Mouse (Mus musculus) forebrain, embryonic 15.5 days (tissue): Measurements from ENCODE around the gene Pigc. TPM values are rescaled to one million over a fixed set of nuclear protein-coding genes. Genes with fewer than 3 reads are reported as not detected.
A peak's percentile ranks its signal among the peaks of the same experiment; 100 is the strongest.

Experiments
- ATAC-seq: fragments of 200-750 bp; cut with Nextera tagmentation; replicated peaks from 2 replicates; pipeline ENCODE4 v1.8.0; 2017; ENCODE audit warnings: mild to moderate bottlenecking, moderate TSS enrichment, moderate library complexity
- H3K27ac ChIP-seq: fragments of 300-500 bp; sonication (generic); replicated peaks from 2 replicates; pipeline ENCODE4 v1.5.1; 2015; ENCODE audit warnings: mild to moderate bottlenecking, inconsistent platforms
- H3K27me3 ChIP-seq: fragments of 300-500 bp; sonication (generic); 2 replicates; pipeline ENCODE4 v1.6.1; 2015; ENCODE audit warnings: inconsistent platforms
- H3K36me3 ChIP-seq: fragments of 300-500 bp; sonication (generic); 2 replicates; pipeline ENCODE4 v1.6.1; 2015; ENCODE audit warnings: mild to moderate bottlenecking, inconsistent platforms
- H3K4me1 ChIP-seq: fragments of 300-500 bp; sonication (generic); 2 replicates; pipeline ENCODE4 v1.6.1; 2015; ENCODE audit warnings: inconsistent platforms
- H3K4me2 ChIP-seq: fragments of 300-500 bp; sonication (generic); replicated peaks from 2 replicates; pipeline ENCODE4 v1.6.1; 2015; ENCODE audit warnings: mild to moderate bottlenecking, inconsistent platforms
- H3K4me3 ChIP-seq: fragments of 300-500 bp; sonication (generic); 2 replicates; pipeline ENCODE4 v1.5.1; 2015; ENCODE audit warnings: mild to moderate bottlenecking, inconsistent platforms
- H3K9ac ChIP-seq: fragments of 300-500 bp; sonication (generic); replicated peaks from 2 replicates; pipeline ENCODE4 v1.6.1; 2015; ENCODE audit warnings: mild to moderate bottlenecking, inconsistent platforms
- H3K9me3 ChIP-seq: fragments of 300-500 bp; sonication (generic); 2 replicates; pipeline ENCODE4 v1.6.1; 2016; ENCODE audit warnings: inconsistent platforms
- WGBS: fragments of 180-500 bp; shearing (Covaris S2); methylation state at CpG from one replicate; pipeline ENCODE4 v1.1.7; 2015; ENCODE audit warnings: mixed read lengths; 5-methylcytosine and 5-hydroxymethylcytosine counted together
- polyA plus RNA-seq: library from polyadenylated mRNA; unstranded; fragments of >200 nt; fragmentation: Nextera tagmentation; extraction: Ambion mirVana; gene quantifications from 2 replicates; pipeline ENCODE4 v1.2.1, GENCODE M21; 2015

The Pigc gene
- polyA plus RNA-seq, 1 experiment from 2014 or later: 32.7 TPM

DNA sequence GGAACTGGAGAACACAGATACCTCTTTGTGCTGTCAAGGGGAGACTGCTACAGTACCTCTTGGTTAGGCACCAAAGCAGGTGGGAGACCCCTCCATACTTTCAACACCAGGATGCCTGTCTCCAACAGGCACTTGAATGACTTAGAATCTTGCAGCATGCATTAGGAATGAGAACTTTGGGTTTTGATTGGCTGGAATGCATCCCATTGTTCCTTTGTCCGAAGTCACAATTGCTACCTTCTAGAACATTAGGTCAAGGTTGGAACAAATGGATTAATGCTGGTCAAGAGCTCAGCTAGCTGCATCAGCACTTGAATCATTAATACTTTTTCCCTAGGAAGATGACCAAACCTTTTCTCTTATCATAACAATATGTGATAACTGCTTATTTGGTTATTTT is 10.6 kb downstream of the Pigc start, which contains the start of gene 4930558K02Rik:
4930558K02Rik (minus strand) TSS at position 101 of the 400 bp plus-strand sequence.
- H3K27ac ChIP-seq: no peak within 1 kb of the TSS
- no peak within 1 kb of the TSS for H3K4me3 ChIP-seq
- peaks cover 3% of the 10 kb centered on the region; the same call in 1 of the 2 replicates for H3K4me1 ChIP-seq
- no peaks in the 10 kb centered on the region for H3K27me3 ChIP-seq
- H3K4me2 ChIP-seq: no peak within 1 kb of the TSS
- H3K36me3 ChIP-seq: no peaks in the 10 kb centered on the region
- no peak for ATAC-seq
- H3K9ac ChIP-seq: no peak within 1 kb of the TSS
- no peaks in the 10 kb centered on the region for H3K9me3 ChIP-seq
- 75% methylated on average over 1 of the region's 1 CpGs for WGBS

DNA sequence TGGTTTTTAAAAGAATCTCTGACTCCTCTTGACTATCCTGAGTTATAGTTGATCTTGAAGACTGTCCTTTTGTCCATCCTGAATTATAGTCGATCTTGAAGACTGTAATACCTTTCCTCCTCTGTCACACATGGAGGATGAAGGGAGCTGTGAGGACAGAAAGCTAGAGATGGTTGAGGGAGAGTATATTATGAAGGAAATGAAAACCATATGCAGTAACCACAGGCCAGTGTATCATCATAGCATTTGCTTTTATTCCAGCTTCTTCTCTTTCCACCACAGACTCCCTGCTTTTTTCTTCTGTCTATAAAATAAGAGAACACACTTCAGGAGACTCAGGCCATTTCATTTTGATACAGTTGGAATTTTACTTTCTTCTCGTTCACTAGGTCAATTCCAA is 11.1 kb downstream of the Pigc start:
- no peak for ATAC-seq
- H3K4me2 ChIP-seq: no peak overlapping the region
- 83% methylated on average over 2 of the region's 2 CpGs for WGBS
- no peak overlapping the region for H3K9ac ChIP-seq
- no peak overlapping the region for H3K4me3 ChIP-seq
- H3K27ac ChIP-seq: no peak overlapping the region
- H3K27me3 ChIP-seq: no peaks in the 10 kb centered on the region
- peaks cover 3% of the 10 kb centered on the region; the same call in 1 of the 2 replicates for H3K4me1 ChIP-seq
- H3K36me3 ChIP-seq: no peaks in the 10 kb centered on the region
- H3K9me3 ChIP-seq: no peaks in the 10 kb centered on the region

DNA sequence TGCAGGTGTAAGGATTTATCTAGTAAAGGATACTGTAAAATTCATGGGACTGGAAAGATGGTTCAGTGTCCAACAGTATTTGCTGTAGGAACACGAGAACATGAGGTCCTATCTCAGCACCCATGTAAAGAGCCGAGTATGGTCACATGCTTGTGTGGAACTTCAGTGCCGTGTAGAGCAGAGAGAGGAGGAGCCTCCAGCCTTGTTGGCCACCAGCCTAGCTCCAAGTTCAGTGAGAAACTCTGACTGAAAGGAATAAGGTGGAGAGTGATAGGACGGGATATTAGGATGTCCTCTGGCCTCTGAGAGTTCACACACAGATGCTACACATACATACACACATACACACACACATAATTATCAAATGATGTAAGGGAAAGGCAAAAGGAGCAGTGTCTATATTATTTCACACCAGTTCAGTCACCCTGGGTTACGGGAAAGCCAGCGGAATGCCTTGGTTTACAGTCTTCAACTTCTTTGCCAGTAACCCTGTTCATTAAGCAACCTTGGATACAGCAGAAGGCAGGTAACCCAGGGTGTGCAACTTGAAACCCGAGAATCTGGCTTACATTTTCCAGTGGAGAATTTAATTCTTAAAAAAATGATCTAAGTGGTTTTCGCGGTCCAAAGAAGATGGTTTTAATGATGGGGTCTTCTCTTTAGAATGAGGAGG is 11.8 kb downstream of the Pigc start:
- H3K4me1 ChIP-seq: peaks cover 3% of the 10 kb centered on the region; the same call in 1 of the 2 replicates
- H3K27ac ChIP-seq: no peak overlapping the region
- WGBS: 84% methylated on average over 9 of the region's 9 CpGs
- no peak overlapping the region for H3K4me2 ChIP-seq
- no peak overlapping the region for H3K4me3 ChIP-seq
- no peaks in the 10 kb centered on the region for H3K9me3 ChIP-seq
- H3K9ac ChIP-seq: no peak overlapping the region
- ATAC-seq: no peak
- no peaks in the 10 kb centered on the region for H3K27me3 ChIP-seq
- no peaks in the 10 kb centered on the region for H3K36me3 ChIP-seq

DNA sequence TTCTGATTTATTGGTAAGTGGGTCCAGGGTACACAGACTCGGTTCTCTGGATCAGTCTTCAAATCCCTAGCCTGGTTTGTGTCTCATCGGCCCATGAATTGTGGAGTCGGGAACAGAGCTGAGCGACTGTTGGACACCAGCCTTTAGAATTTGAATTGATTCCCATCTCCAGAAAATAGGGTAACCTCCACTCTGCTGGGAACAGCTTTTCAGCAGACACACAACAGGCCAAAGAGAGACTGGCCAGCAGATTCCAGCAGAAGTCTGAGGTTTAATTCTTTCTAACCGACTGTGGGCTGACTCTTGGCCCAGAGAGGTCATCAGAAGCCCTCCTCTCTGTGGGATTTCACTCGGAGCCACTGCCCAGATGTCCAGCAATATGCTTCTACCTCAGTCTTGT is 14.5 kb downstream of the Pigc start:
- 71% methylated on average over 6 of the region's 6 CpGs for WGBS

DNA sequence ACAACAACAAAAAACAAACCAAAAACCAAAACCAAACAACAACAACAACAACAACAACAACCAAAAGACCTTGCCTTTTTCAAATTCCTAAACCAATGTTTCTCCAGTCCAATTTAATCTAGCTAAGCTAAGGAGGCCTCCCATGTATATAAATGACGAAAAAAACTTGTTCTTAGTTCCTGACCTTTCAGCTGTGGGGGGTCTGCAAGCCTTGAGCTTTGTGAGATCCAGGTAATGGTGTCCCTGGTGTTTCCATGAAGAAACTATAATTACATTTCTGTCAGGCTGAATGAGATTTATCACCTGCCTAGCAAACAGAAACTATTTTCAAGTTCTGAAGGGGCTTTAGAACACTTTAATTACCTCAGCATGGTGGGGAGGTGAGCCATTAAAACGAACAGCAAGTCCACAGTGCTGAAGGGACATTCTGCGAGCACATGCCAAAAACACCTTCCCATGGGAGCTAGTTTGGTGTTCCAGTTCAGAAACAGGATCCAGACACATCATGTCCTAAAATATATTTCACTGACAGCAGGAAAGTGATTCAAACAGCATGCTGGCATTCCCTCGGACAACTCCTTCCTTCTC is 15.1 kb downstream of the Pigc start:
- Histone ChIP-seq H3K4me2 (no peak overlapping the region), H3K27ac (no peak overlapping the region), H3K4me3 (no peak overlapping the region), H3K27me3 (no peaks in the 10 kb centered on the region), H3K9me3 (no peaks in the 10 kb centered on the region), H3K4me1 (no peaks in the 10 kb centered on the region), H3K9ac (no peak overlapping the region), H3K36me3 (no peaks in the 10 kb centered on the region)
- ATAC-seq: no peak
- 29% methylated on average over 4 of the region's 4 CpGs for WGBS

More for the DNA sequence above, 14.5 kb downstream of the Pigc start:
- ATAC-seq: no peak
- Histone ChIP-seq H3K36me3 (no peaks in the 10 kb centered on the region), H3K4me2 (no peak overlapping the region), H3K27ac (no peak overlapping the region), H3K9ac (no peak overlapping the region), H3K9me3 (no peaks in the 10 kb centered on the region), H3K4me1 (no peaks in the 10 kb centered on the region), H3K4me3 (no peak overlapping the region), H3K27me3 (no peaks in the 10 kb centered on the region)

DNA sequence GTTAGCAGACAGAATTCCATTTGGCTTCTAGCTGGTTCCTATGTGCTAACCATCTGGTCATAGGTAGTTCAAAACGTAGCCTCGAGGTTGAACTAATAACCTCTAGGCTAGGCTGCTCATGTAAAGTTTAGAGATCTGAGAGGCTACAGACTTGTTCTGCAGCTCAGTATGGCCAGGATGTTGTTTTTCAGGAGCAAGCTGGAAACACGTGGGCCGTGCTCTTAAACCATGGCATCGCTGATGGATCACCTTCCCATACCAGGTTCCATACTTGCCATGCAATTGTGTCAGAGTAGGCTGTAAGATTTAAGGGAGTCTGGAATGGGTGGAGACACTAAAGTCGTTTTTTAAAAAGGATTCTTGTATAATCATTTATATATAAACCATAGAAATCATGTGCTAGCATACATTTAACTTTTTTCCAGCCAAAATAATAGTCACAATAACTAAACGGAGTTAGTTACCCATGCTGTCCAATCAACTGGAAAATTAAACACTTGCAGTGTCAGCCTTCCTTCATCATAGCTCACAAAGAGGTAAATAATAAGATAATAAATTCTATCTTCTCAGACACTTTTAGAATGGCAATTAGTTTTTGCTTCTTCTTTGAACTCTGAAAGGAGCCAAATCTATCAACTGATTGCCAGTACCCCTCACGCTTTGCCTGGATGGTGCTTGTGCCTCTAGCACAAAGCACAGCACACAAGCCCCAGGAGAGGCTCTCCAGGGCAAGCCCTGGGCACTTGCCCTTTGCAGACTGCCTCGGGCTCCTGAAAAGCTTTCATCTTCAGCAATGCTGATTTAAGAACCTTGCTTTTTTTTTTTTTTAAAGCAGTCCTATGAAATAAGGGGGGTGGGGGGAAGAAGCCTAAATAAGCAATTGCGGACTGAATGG is 21.9 kb downstream of the Pigc start:
- H3K36me3 ChIP-seq: no peaks in the 10 kb centered on the region
- no peak overlapping the region for H3K27ac ChIP-seq
- ATAC-seq: no peak
- no peaks in the 10 kb centered on the region for H3K27me3 ChIP-seq
- H3K9ac ChIP-seq: no peak overlapping the region
- no peaks in the 10 kb centered on the region for H3K9me3 ChIP-seq
- no peak overlapping the region for H3K4me3 ChIP-seq
- no peak overlapping the region for H3K4me2 ChIP-seq
- no peaks in the 10 kb centered on the region for H3K4me1 ChIP-seq
- WGBS: 68% methylated on average over 10 of the region's 10 CpGs

DNA sequence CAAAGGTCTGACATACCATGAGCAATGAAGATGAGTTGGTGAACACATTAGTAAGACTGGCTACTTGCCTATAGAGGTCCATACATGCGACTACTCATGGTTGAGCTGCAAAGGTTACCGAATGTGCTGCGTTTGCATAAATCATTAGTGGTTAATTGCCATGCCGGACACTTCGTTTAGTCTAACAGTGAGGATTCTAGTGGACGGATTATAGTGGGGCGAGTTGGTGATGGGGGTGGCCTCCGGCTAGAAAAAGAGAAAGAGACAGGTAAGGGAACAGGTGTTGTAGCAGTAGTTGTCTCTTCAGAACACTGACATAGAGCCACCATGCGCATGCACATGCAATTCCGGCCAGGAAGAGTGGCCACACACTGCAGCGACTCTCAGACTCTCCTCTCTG is 22.9 kb downstream of the Pigc start:
- no peak for ATAC-seq
- WGBS: 90% methylated on average over 11 of the region's 11 CpGs
- no peak overlapping the region for H3K4me2 ChIP-seq
- no peak overlapping the region for H3K4me3 ChIP-seq
- no peaks in the 10 kb centered on the region for H3K36me3 ChIP-seq
- no peaks in the 10 kb centered on the region for H3K27me3 ChIP-seq
- H3K4me1 ChIP-seq: no peaks in the 10 kb centered on the region
- H3K9me3 ChIP-seq: no peaks in the 10 kb centered on the region
- H3K27ac ChIP-seq: no peak overlapping the region
- H3K9ac ChIP-seq: no peak overlapping the region

DNA sequence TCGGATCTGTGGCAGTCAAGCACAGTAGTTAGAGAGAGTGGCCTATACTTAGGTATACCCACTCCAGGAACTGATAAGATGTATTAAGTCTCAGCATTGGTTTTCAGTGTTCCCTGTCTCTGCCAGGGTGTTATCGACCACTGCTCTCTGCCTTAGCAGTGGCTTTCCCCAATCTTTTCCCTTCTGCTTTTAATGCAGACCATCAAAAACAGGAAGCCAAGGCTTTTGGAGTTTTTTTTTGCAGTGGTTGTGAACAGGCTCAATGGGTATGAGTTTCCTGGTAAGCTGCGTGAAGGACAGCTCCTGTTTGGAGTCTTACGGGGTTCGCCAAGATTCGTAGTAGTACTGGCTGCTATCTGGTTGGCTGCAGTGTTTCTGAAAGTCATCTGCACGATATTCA is 23.4 kb downstream of the Pigc start:
- H3K4me2 ChIP-seq: no peak overlapping the region
- no peaks in the 10 kb centered on the region for H3K27me3 ChIP-seq
- H3K27ac ChIP-seq: no peak overlapping the region
- ATAC-seq: no peak
- no peak overlapping the region for H3K4me3 ChIP-seq
- 94% methylated on average over 7 of the region's 7 CpGs for WGBS
- no peaks in the 10 kb centered on the region for H3K4me1 ChIP-seq
- no peaks in the 10 kb centered on the region for H3K36me3 ChIP-seq
- H3K9ac ChIP-seq: no peak overlapping the region
- H3K9me3 ChIP-seq: no peaks in the 10 kb centered on the region

DNA sequence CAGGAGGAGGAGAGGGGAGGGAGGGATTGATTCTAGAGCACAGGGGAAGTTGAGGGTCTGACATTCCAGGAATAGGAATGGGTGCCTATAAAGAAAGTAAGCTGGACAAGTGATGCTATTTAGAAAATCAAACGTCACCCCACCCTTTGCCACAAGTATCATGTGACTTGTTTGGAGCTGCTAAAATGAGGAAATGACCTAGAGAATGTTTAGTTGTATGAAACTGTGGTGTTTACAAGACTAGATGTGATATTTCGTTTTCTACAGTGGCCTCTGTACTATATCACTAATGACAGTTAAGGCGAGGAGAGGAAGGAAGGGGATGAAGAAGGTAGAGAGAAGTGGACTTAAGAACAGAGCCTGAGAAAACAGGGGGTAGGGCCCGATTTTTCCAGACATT is 29.8 kb downstream of the Pigc start:
- no peaks in the 10 kb centered on the region for H3K36me3 ChIP-seq
- no peaks in the 10 kb centered on the region for H3K27me3 ChIP-seq
- 79% methylated on average over 4 of the region's 4 CpGs for WGBS
- no peak overlapping the region for H3K27ac ChIP-seq
- H3K9ac ChIP-seq: no peak overlapping the region
- ATAC-seq: no peak
- H3K9me3 ChIP-seq: no peaks in the 10 kb centered on the region
- H3K4me3 ChIP-seq: no peak overlapping the region
- no peak overlapping the region for H3K4me2 ChIP-seq
- peaks cover 10% of the 10 kb centered on the region for H3K4me1 ChIP-seq

DNA sequence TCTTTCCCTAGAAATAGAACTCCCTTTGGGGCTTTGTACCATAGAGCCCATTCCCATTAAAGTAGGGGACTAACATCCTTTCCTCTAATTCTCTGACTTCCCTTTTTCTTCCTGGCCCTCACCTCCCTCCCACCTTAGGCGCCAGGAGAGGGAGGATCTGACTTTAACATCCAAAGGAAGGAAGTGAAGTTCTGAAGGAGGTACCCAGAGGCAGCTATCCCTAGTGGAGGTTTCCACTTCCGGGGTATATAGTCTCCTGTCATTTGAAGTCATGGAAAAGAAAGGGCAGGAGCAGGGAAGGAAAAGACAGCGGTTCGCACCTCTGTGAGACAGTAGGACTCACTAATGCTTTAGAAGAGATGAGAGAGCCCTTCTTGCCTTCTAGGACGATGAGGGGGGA is 30.4 kb downstream of the Pigc start:
- H3K4me2 ChIP-seq: no peak overlapping the region
- WGBS: 36% methylated on average over 5 of the region's 5 CpGs
- H3K9me3 ChIP-seq: no peaks in the 10 kb centered on the region
- peak overlapping the region; percentile 35; the same call in 1 of the 2 replicates for H3K27ac ChIP-seq
- H3K4me1 ChIP-seq: peaks cover 16% of the 10 kb centered on the region
- H3K9ac ChIP-seq: 0 out of 2 replicates have a peak overlapping the region, but pooled peaks have one; percentile 26
- peak; percentile 29; the same call in 1 of the 2 replicates for ATAC-seq
- H3K36me3 ChIP-seq: no peaks in the 10 kb centered on the region
- H3K27me3 ChIP-seq: no peaks in the 10 kb centered on the region
- H3K4me3 ChIP-seq: no peak overlapping the region

DNA sequence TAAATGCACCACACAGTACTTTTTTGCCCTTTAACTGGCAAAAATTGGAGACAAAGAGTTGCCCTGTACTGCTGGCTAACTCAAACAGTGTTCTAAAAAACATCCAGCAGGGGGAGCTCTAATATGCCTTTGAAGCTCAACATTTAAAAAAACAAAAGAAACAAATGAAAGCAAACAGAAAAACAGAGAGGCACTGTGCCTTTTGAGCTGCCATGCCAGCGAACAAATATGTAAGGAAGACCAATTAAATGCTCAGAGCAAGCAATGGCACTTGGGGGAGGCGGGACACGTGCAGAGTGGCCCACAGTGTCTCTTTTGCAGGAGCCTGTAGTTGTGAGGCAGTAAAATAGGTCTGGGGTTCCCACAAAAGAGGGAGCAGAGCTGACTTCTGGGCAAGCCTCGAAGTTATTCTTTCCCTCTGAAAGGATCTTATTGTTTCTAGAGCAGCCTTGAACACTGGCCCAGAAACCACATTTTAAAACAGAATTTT is 30.9 kb downstream of the Pigc start:
- no peaks in the 10 kb centered on the region for H3K36me3 ChIP-seq
- no peaks in the 10 kb centered on the region for H3K9me3 ChIP-seq
- ATAC-seq: peak; percentile 92
- peak overlapping the region; percentile 68 for H3K27ac ChIP-seq
- WGBS: under 1% methylated on average over 4 of the region's 4 CpGs
- H3K9ac ChIP-seq: peak overlapping the region; percentile 33; the same call in 1 of the 2 replicates
- H3K4me2 ChIP-seq: peak overlapping the region; percentile 35
- H3K4me3 ChIP-seq: no peak overlapping the region
- no peaks in the 10 kb centered on the region for H3K27me3 ChIP-seq
- H3K4me1 ChIP-seq: peaks cover 21% of the 10 kb centered on the region

DNA sequence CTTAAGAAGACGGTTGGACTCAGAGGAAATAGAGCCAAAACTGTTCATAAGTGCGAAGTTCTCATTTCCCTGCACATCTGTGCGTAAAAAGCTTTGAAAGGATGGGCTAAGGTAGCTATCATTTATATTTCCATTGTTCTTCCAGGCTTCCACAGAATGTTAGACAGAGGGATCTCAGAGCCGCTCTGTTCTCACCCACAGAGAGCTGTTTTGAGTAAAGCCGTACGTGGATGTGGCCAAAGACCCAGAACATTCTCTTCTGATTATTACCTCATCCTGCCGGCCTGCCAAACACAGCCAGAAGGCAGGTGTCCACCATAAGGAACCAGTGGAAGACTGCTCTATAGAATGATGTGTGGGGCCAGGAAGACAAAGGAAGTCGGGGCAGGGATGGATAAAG is 32.3 kb downstream of the Pigc start:
- ATAC-seq: no peak
- no peak overlapping the region for H3K9ac ChIP-seq
- no peaks in the 10 kb centered on the region for H3K27me3 ChIP-seq
- H3K4me1 ChIP-seq: peaks cover 24% of the 10 kb centered on the region
- no peaks in the 10 kb centered on the region for H3K9me3 ChIP-seq
- 74% methylated on average over 8 of the region's 8 CpGs for WGBS
- no peaks in the 10 kb centered on the region for H3K36me3 ChIP-seq
- no peak overlapping the region for H3K4me2 ChIP-seq
- no peak overlapping the region for H3K4me3 ChIP-seq
- H3K27ac ChIP-seq: no peak overlapping the region
